Mouse (Mus musculus) liver, adult 2 months (tissue): Measurements from ENCODE around the gene Tmem108.

Source experiments
- CTCF ChIP-seq: fragments of 200-500 bp; IDR thresholded peaks from 2 replicates; pipeline ENCODE4 v1.5.1; 2011; ENCODE audit warnings: low read depth, low read length, control low read depth
- POLR2A ChIP-seq: fragments of 200-500 bp; IDR thresholded peaks from 2 replicates; pipeline ENCODE4 v1.6.1; 2011; ENCODE audit warnings: low read length, control low read depth; ENCODE audit not compliant: insufficient read depth; ENCODE audit errors: extremely low read depth

DNA sequence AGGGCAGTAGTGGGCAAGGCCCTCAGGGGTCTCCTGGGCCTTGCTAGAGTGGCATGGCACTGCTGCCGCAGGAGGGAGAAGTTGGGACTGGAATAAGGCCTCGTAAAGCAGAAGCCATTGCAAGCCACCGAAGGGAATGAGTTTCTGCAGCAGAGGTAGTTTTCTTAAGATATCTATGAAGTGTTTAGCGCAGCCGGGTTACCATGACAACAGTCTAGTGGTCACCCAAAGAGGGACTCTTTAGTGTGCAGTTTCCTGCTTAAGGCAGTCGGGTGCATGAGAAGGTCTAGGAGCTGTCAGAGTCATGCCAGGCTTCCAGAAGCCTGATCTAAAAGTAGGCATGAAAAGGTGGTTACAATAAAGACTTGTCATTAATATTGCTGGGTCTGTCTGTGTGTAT is 95.8 kb downstream of the Tmem108 start:
- no peak for TF ChIP-seq CTCF
- TF ChIP-seq POLR2A = no peak
